Mouse (Mus musculus) E14TG2a.4 (cell line): ENCODE data around the gene Gad2.

Source experiments
- CTCF ChIP-seq: conservative IDR thresholded peaks from 2 replicates; pipeline ENCODE4 v1.5.1; 2014; ENCODE audit warnings: low read length
- NANOG ChIP-seq: IDR thresholded peaks from 2 replicates; pipeline ENCODE4 v1.6.1; 2014; ENCODE audit warnings: borderline replicate concordance, low read length, mixed read lengths
- POU5F1 ChIP-seq: IDR thresholded peaks from 2 replicates; pipeline ENCODE4 v1.6.1; 2014; ENCODE audit warnings: low read length, borderline replicate concordance

GRCm38 (mm10) chr2:22625096-22625960, 3.3 kb downstream of the Gad2 start:
- TF ChIP-seq CTCF (no peak), NANOG (no peak), POU5F1 (no peak)
